Mouse (Mus musculus): ENCODE results near the gene Fam149a.

GRCm38 (mm10) chr8:45324151-45324550 lies 57.9 kb downstream of the Fam149a start:
- TF ChIP-seq CTCF (IDR thresholded peaks at IDR 0.05; ENCODE audit: control insufficient read depth, insufficient read depth, low read length) (no peak), POLR2A (IDR thresholded peaks at IDR 0.05; ENCODE audit: borderline replicate concordance, control insufficient read depth, low read depth, low read length) (no peak)
